Mouse (Mus musculus) cerebellum, adult 2 months (tissue): Measurements from ENCODE around the gene Polr2j. TPM values are rescaled to one million over a fixed set of nuclear protein-coding genes. Genes with fewer than 3 reads are reported as not detected.
A peak's percentile ranks its signal among the peaks of the same experiment; 100 is the strongest.

Experiments used
- DNase-seq, 2 experiments: peaks; one replicate each; pipeline ENCODE4 v3.0.0; 2021
- H3K27ac ChIP-seq: fragments of 200-500 bp; 2 replicates; pipeline ENCODE4 v1.5.1; 2012; ENCODE audit warnings: low read length, control low read depth, inconsistent platforms; ENCODE audit not compliant: insufficient read depth
- H3K27me3 ChIP-seq: fragments of 200-500 bp; 2 replicates; pipeline ENCODE4 v1.6.1; 2012; ENCODE audit warnings: inconsistent platforms, mild to moderate bottlenecking, low read length, moderate library complexity; ENCODE audit not compliant: control insufficient read depth, insufficient read depth
- H3K4me1 ChIP-seq: fragments of 200-500 bp; 2 replicates; pipeline ENCODE4 v1.6.1; 2011; ENCODE audit warnings: low read length; ENCODE audit not compliant: control insufficient read depth, insufficient read depth
- H3K4me3 ChIP-seq: fragments of 200-500 bp; replicated peaks from 2 replicates; pipeline ENCODE3; 2011; ENCODE audit warnings: mild to moderate bottlenecking, low read depth, low read length, control low read depth; ENCODE audit not compliant: insufficient read depth
- CTCF ChIP-seq: fragments of 200-500 bp; IDR thresholded peaks from 2 replicates; pipeline ENCODE4 v1.5.1; 2011; ENCODE audit warnings: low read depth, mild to moderate bottlenecking, control low read depth, low read length, moderate library complexity, borderline replicate concordance; ENCODE audit not compliant: insufficient read depth
- POLR2A ChIP-seq: fragments of 200-500 bp; IDR thresholded peaks from 2 replicates; pipeline ENCODE4 v1.6.1; 2011; ENCODE audit warnings: low read length, control low read depth, borderline replicate concordance; ENCODE audit not compliant: insufficient read depth
- WGBS: fragments of 180-500 bp; shearing (Covaris S2); methylation state at CpG from one replicate; pipeline ENCODE4 v1.1.7; 2018; 5-methylcytosine and 5-hydroxymethylcytosine counted together
- polyA plus RNA-seq: library from polyadenylated mRNA; depleted of rRNA; stranded (reverse); fragments of >200 nt; gene quantifications from 2 replicates; pipeline ENCODE4 v1.2.3, GENCODE M21; 2012; rRNA removed

Gene Polr2j
- polyA plus RNA-seq, 1 experiment: 123 TPM

DNA sequence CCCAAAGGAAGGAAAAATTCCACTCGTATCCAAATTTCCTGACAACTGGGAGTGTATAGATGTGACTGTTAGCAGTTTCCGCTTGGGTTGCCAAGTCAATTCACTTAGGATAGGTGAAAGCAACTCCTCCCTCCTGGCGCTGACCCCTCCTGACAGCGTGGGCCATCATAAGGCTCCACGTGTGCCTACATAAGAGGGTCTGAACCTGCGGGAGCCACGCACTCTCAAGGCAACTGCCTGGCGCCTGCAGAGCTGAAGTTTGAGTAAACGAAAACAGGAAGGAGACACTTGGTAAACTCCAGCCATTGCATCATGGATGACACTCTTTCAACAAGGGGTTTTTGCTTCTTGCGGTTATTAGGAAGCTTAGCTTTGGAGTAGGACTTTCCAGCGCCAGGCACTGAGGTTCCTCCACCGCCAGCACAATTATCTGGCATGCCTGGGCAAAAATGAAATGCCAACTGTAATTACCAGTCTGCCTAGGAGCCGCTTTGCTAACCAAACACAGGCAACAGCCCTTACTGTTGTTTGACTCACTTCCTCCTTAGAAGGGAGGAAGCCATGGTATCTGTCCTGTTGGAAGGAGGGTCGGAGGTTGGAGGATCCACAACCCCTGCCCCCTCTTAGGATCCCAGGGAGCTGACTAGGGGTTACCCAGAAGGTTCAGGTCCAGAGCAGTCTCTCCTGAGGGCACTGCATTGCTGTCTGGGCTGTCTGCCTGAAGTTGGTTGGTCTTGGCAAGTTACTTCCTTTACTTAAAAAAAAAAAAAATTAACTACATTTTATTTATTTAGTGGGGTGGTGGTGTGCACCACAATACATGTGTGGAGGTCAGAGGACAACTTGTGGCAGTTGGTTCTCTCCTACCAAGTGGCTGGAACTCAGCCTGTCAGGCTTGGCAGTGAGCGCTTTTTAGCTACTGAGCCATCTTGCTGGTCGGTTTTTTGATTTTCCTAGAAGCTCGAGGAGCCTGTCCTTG, 55.2 kb downstream of the Polr2j start:
- H3K4me1 ChIP-seq: peaks cover 10% of the 10 kb centered on the region
- H3K4me3 ChIP-seq: peak overlapping the region; percentile 98
- no peak overlapping the region for H3K27ac ChIP-seq
- WGBS: 23% methylated on average over 17 of the region's 17 CpGs
- TF ChIP-seq POLR2A: no peak
- no peak for TF ChIP-seq CTCF
- DNase-seq: no peak
- H3K27me3 ChIP-seq: no peaks in the 10 kb centered on the region

Other genes with a start within 250 kb of the Polr2j start
- 42.9 and 49.2 TPM in 2 replicates for gene Hspb1, start 228.7 kb upstream of the Polr2j start, polyA plus RNA-seq
- gene Ywhag, start 182.0 kb upstream of the Polr2j start, polyA plus RNA-seq: 445 and 493 TPM in 2 replicates
- 3.3 and 4.1 TPM in 2 replicates for gene Ssc4d, start 142.1 kb upstream of the Polr2j start, polyA plus RNA-seq
- 0.23 and 0.33 TPM in 2 replicates for gene Zp3, start 136.5 kb upstream of the Polr2j start, polyA plus RNA-seq
- 9.2 and 10.1 TPM in 2 replicates for gene Dtx2, start 121.8 kb upstream of the Polr2j start, polyA plus RNA-seq
- not detected in 2 replicates for gene Upk3b, start 78.1 kb upstream of the Polr2j start, polyA plus RNA-seq
- gene Upk3bl, start 62.1 kb upstream of the Polr2j start, polyA plus RNA-seq: 1.0 and 1.1 TPM in 2 replicates
- gene Rasa4, start 32.7 kb upstream of the Polr2j start, polyA plus RNA-seq: 32.7 and 32.9 TPM in 2 replicates
- gene Lrwd1, start 19.4 kb downstream of the Polr2j start, polyA plus RNA-seq: 21.5 and 23.7 TPM in 2 replicates
- 15.7 and 17.2 TPM in 2 replicates for gene Alkbh4, start 19.5 kb downstream of the Polr2j start, polyA plus RNA-seq
- gene Orai2, start 54.1 kb downstream of the Polr2j start, polyA plus RNA-seq: 64.9 and 66.9 TPM in 2 replicates
- 36.2 and 38.0 TPM in 2 replicates for gene Prkrip1, start 82.3 kb downstream of the Polr2j start, polyA plus RNA-seq
- 8.1 and 8.3 TPM in 2 replicates for gene Sh2b2, start 129.9 kb downstream of the Polr2j start, polyA plus RNA-seq